In genomic region chr13:5408226-5408804, GRCm38 (mm10) we compare ENCODE assay signal across 22 mouse cellular contexts.
DNase-seq lines count a peak whose midpoint lies in the region; ATAC-seq lines count a peak whose summit lies in the region.
"Had no signal": no experiment of that assay in that cellular context is flagged by ENCODE, and none has a peak within 500 bp of the region (broad histone marks: within the 10 kb centered on the region; RNA-seq: fewer than 3 reads in every experiment).

No protein-coding gene starts in this region.

- ATAC-seq in inflammation-experienced regulatory T-cells, adult 6 months = peak; percentile 93
- no peak for ATAC-seq in kidney, embryonic 16.5 days (ENCODE audit: low FRiP score, low TSS enrichment)
- ATAC-seq in neural tube, embryonic 15.5 days (ENCODE audit: low FRiP score) = no peak
- ATAC-seq: forebrain, embryonic 16.5 days; hindbrain, embryonic 16.5 days; Patski had no signal

- DNase-seq in thymus, postnatal 0 days (ENCODE audit: low spot score) = peak; percentile 14
- no peak for DNase-seq in thymus, postnatal 25 days
- peak; percentile 29 for DNase-seq in R1 (ENCODE audit: low read depth, low spot score)
- DNase-seq in limb, embryonic 10.5 days (ENCODE audit: low spot score) = no peak
- DNase-seq: adrenal gland, postnatal 10 days; cerebellum, adult 11-12 months; cerebellum, adult 9-10 months; cerebellum, postnatal 36 days; gastrocnemius, postnatal 10 days; heart, adult 18-20 months; heart, postnatal 10 days; heart, postnatal 4 days had no signal

- H3K9ac ChIP-seq in kidney, embryonic 16.5 days (replicated peaks; ENCODE audit: low read length) = no peak overlapping the region
- no peak overlapping the region for H3K9ac ChIP-seq in neural tube, embryonic 15.5 days (replicated peaks)
- H3K9ac ChIP-seq: embryonic facial prominence, embryonic 13.5 days; forebrain, embryonic 12.5 days; hindbrain, embryonic 12.5 days had no signal

- H3K9me3 ChIP-seq in limb, embryonic 10.5 days (replicated peaks) = no peaks in the 10 kb centered on the region
- no peaks in the 10 kb centered on the region for H3K9me3 ChIP-seq in kidney, embryonic 16.5 days (ENCODE audit: low read length)
- H3K9me3 ChIP-seq in neural tube, embryonic 15.5 days (replicated peaks) = no peaks in the 10 kb centered on the region
- H3K9me3 ChIP-seq: embryonic facial prominence, embryonic 13.5 days; forebrain, embryonic 12.5 days; heart, embryonic 10.5 days; hindbrain, embryonic 12.5 days had no signal

- no peak overlapping the region for H3K4me3 ChIP-seq in limb, embryonic 10.5 days
- no peak overlapping the region for H3K4me3 ChIP-seq in kidney, embryonic 16.5 days (ENCODE audit: low read length)
- H3K4me3 ChIP-seq in neural tube, embryonic 15.5 days (replicated peaks) = no peak overlapping the region
- H3K4me3 ChIP-seq: embryonic facial prominence, embryonic 13.5 days; forebrain, embryonic 12.5 days; heart, embryonic 10.5 days; hindbrain, embryonic 12.5 days had no signal

- no peaks in the 10 kb centered on the region for H3K27me3 ChIP-seq in limb, embryonic 10.5 days (ENCODE audit: low read depth, poor library complexity, severe bottlenecking)
- H3K27me3 ChIP-seq in kidney, embryonic 16.5 days (ENCODE audit: insufficient read depth, low read length) = no peaks in the 10 kb centered on the region
- H3K27me3 ChIP-seq in neural tube, embryonic 15.5 days (replicated peaks) = no peaks in the 10 kb centered on the region
- H3K27me3 ChIP-seq: embryonic facial prominence, embryonic 13.5 days; forebrain, embryonic 12.5 days; hindbrain, embryonic 12.5 days; Patski had no signal

- no peaks in the 10 kb centered on the region for H3K4me1 ChIP-seq in limb, embryonic 10.5 days
- H3K4me1 ChIP-seq in kidney, embryonic 16.5 days (ENCODE audit: insufficient read depth, low read length) = no peaks in the 10 kb centered on the region
- no peaks in the 10 kb centered on the region for H3K4me1 ChIP-seq in neural tube, embryonic 15.5 days
- H3K4me1 ChIP-seq: embryonic facial prominence, embryonic 13.5 days; forebrain, embryonic 12.5 days; heart, embryonic 10.5 days; hindbrain, embryonic 12.5 days had no signal

- no peaks in the 10 kb centered on the region for H3K36me3 ChIP-seq in limb, embryonic 10.5 days
- no peaks in the 10 kb centered on the region for H3K36me3 ChIP-seq in kidney, embryonic 16.5 days (ENCODE audit: insufficient read depth, low read length)
- no peaks in the 10 kb centered on the region for H3K36me3 ChIP-seq in neural tube, embryonic 15.5 days
- H3K36me3 ChIP-seq: embryonic facial prominence, embryonic 13.5 days; forebrain, embryonic 12.5 days; heart, embryonic 10.5 days; hindbrain, embryonic 12.5 days had no signal

- H3K27ac ChIP-seq in limb, embryonic 10.5 days = no peak overlapping the region
- no peak overlapping the region for H3K27ac ChIP-seq in kidney, embryonic 16.5 days (ENCODE audit: low read length)
- no peak overlapping the region for H3K27ac ChIP-seq in neural tube, embryonic 15.5 days (replicated peaks)
- H3K27ac ChIP-seq: embryonic facial prominence, embryonic 13.5 days; forebrain, embryonic 12.5 days; heart, embryonic 10.5 days; hindbrain, embryonic 12.5 days had no signal

- WGBS in limb, embryonic 10.5 days = 89% methylated on average over 4 of the region's 4 CpGs
- WGBS in kidney, embryonic 16.5 days = 86% methylated on average over 4 of the region's 4 CpGs
- WGBS in neural tube, embryonic 15.5 days = 92% methylated on average over 4 of the region's 4 CpGs

- no peak overlapping the region for H3K4me2 ChIP-seq in kidney, embryonic 16.5 days (replicated peaks; ENCODE audit: low read depth, low read length)
- H3K4me2 ChIP-seq in neural tube, embryonic 15.5 days = no peak overlapping the region
- H3K4me2 ChIP-seq: embryonic facial prominence, embryonic 13.5 days; forebrain, embryonic 12.5 days; hindbrain, embryonic 12.5 days had no signal

Comparison
In these comparisons a context has a peak if more than half of its experiments do, and no peak if none do; other contexts are left out.
1. DNase-seq: peak in thymus, postnatal 0 days (single experiment) and R1 (single experiment); none in thymus, postnatal 25 days (single experiment) and limb, embryonic 10.5 days (single experiment).